Mouse (Mus musculus) lung, embryonic 16.5 days (tissue): ENCODE measurements at regions not wholly inside any gene's neighbourhood (a gene's known extent, or its start where the extent isn't known, plus 50 kb on each side); places are given as distances from the start of the nearest gene placed in this dataset.
A peak's percentile ranks its signal among the peaks of the same experiment; 100 is the strongest.

Experiments
- ATAC-seq: fragments of 200-750 bp; cut with Nextera tagmentation; 2 replicates; pipeline ENCODE4 v1.8.0; 2017; ENCODE audit warnings: low read depth, mild to moderate bottlenecking, moderate library complexity
- H3K27ac ChIP-seq: fragments of 300-500 bp; sonication (generic); 2 replicates; pipeline ENCODE4 v1.5.1; 2014; ENCODE audit warnings: mild to moderate bottlenecking, control low read depth, low read length
- H3K27me3 ChIP-seq: fragments of 300-500 bp; sonication (generic); 2 replicates; pipeline ENCODE4 v1.6.1; 2014; ENCODE audit warnings: low read depth, low read length, mixed read lengths; ENCODE audit not compliant: control insufficient read depth, insufficient read depth
- H3K36me3 ChIP-seq: fragments of 300-500 bp; sonication (generic); 2 replicates; pipeline ENCODE4 v1.6.1; 2014; ENCODE audit warnings: low read length; ENCODE audit not compliant: control insufficient read depth, insufficient read depth
- H3K4me1 ChIP-seq: fragments of 300-500 bp; sonication (generic); replicated peaks from 2 replicates; pipeline ENCODE4 v1.6.1; 2014; ENCODE audit warnings: low read length, mixed read lengths; ENCODE audit not compliant: control insufficient read depth, insufficient read depth
- H3K4me2 ChIP-seq: fragments of 300-500 bp; sonication (generic); 2 replicates; pipeline ENCODE4 v1.6.1; 2014; ENCODE audit warnings: low read depth, low read length, control low read depth
- H3K4me3 ChIP-seq: fragments of 300-500 bp; sonication (generic); 2 replicates; pipeline ENCODE4 v1.5.1; 2014; ENCODE audit warnings: mild to moderate bottlenecking, low read length, control low read depth
- H3K9ac ChIP-seq: fragments of 300-500 bp; sonication (generic); 2 replicates; pipeline ENCODE4 v1.6.1; 2014; ENCODE audit warnings: low read length, control low read depth
- H3K9me3 ChIP-seq: fragments of 300-500 bp; sonication (generic); 2 replicates; pipeline ENCODE4 v1.6.1; 2016; ENCODE audit warnings: low read length; ENCODE audit not compliant: control insufficient read depth
- WGBS: fragments of 180-500 bp; shearing (Covaris S2); extraction: QIAGEN DNeasy Blood & Tissue Kit; methylation state at CpG from one replicate; pipeline ENCODE4 v1.1.7; 2014; 5-methylcytosine and 5-hydroxymethylcytosine counted together

DNA sequence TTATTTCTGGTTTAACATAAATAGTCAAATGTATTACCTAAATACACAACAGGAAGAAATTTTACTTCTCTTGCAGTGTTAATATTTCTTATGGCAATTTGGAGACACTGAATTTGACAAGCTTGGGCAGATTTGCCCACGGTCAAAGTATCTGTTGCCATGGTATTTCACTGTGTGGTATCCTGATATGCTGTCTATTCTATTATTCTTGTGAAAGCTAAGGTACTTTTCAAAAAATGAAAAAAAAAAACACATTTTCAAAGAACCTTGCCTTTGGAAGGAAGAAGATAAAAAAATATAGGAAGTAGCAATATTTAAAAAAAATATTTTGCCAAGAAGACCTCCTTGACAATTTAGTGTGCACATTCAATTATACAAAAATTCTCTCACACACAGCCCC lies 723.2 kb upstream of the Gje1 start:
- H3K4me1 ChIP-seq: no peaks in the 10 kb centered on the region
- H3K4me2 ChIP-seq: no peak overlapping the region
- ATAC-seq: no peak
- no peak overlapping the region for H3K9ac ChIP-seq
- no peak overlapping the region for H3K4me3 ChIP-seq
- H3K36me3 ChIP-seq: no peaks in the 10 kb centered on the region
- no peaks in the 10 kb centered on the region for H3K27me3 ChIP-seq
- WGBS: 76% methylated on average over 1 of the region's 1 CpGs
- H3K9me3 ChIP-seq: no peaks in the 10 kb centered on the region
- H3K27ac ChIP-seq: no peak overlapping the region

DNA sequence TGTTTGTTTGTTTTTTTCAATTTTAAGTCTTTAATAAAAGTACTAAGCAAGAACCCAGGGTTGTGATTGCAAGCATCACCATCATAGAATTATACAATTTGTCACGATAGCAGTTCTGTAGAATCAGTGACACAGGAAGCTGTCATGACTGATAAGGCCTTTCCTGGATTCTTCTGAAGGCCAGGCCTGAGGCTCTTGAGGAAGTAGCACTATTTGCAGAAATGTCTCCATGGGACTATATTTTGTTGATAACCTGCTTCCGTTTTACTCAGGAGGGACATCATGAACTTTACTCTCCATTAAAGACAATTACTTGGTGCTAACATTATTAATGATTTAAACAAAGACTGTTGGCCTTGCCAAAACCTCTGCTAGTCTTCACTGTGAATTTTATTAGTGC lies 708.7 kb upstream of the Gje1 start:
- Histone ChIP-seq H3K27me3 (no peaks in the 10 kb centered on the region), H3K4me3 (no peak overlapping the region), H3K4me1 (no peaks in the 10 kb centered on the region), H3K36me3 (no peaks in the 10 kb centered on the region), H3K4me2 (no peak overlapping the region), H3K27ac (no peak overlapping the region), H3K9ac (no peak overlapping the region), H3K9me3 (no peaks in the 10 kb centered on the region)
- WGBS: 53% methylated on average over 2 of the region's 2 CpGs
- no peak for ATAC-seq

DNA sequence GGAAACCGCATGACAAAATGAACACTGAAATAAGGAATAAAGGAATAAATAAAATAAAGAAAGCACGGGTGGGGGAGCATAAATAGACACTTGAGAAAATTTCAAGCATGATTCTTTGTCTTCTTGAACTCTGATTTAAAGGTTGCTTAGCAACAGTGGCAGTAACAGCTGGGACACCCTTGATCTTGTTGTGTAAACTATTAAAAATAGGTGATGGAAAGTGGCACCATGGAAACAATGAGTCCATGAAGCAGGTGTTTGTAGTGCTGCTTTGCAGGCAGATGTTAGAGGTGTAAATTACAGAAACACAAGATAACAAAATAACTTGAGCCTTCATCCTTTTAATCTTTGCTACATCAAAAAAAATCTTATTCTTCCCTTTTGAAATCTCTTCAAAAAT lies 688.2 kb upstream of the Gje1 start:
- Histone ChIP-seq H3K9ac (no peak overlapping the region), H3K27ac (no peak overlapping the region), H3K4me3 (no peak overlapping the region), H3K27me3 (no peaks in the 10 kb centered on the region), H3K4me2 (no peak overlapping the region), H3K36me3 (no peaks in the 10 kb centered on the region), H3K4me1 (no peaks in the 10 kb centered on the region), H3K9me3 (no peaks in the 10 kb centered on the region)
- whole genome bisulfite sequencing: 47% methylated on average over 2 of the region's 2 CpGs
- no peak for ATAC-seq

DNA sequence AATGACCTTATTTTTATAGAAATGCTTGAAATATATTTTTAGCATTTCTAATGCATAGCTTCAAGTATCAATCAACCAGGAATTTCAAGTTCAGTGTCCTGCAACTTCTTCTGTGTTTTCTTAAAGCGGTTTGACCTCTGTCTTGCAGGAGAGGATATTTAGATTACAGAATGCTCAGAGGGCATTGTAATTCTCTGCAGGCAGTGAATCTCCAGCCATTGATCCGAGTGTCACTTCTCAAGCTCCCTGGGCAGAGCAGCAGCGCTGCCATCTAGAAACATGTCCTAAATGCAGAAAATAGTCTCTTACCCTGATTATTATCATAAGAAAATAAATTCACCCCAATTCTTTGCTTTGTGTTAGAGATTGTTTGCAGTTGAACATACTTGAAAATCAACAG lies 687.7 kb upstream of the Gje1 start:
- Histone ChIP-seq H3K4me1 (no peaks in the 10 kb centered on the region), H3K27ac (no peak overlapping the region), H3K9ac (no peak overlapping the region), H3K9me3 (no peaks in the 10 kb centered on the region), H3K4me2 (no peak overlapping the region), H3K4me3 (no peak overlapping the region), H3K36me3 (no peaks in the 10 kb centered on the region), H3K27me3 (no peaks in the 10 kb centered on the region)
- WGBS: 34% methylated on average over 3 of the region's 3 CpGs
- no peak for ATAC-seq

DNA sequence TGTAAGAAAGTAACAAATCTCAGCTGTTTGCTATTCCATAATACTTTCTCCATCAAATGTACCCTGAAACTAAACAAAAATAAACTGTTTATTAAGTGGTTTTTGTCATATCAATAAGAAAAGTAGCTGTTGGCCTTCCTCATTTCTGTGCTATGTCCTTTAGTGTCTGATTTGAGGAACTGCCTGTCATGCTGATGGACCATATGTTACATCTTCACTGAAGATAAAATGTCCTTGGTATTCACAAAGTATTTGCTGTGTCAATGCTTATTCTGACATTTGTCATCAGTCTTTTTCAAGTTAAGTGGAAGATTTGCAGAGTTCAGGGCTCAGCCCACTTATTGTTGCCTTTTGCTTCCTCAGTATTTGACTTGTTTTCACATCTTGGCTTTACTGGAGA lies 682.0 kb upstream of the Gje1 start:
- H3K4me1 ChIP-seq: no peaks in the 10 kb centered on the region
- H3K9ac ChIP-seq: no peak overlapping the region
- H3K27ac ChIP-seq: no peak overlapping the region
- no peaks in the 10 kb centered on the region for H3K27me3 ChIP-seq
- H3K9me3 ChIP-seq: no peaks in the 10 kb centered on the region
- no peaks in the 10 kb centered on the region for H3K36me3 ChIP-seq
- no peak overlapping the region for H3K4me2 ChIP-seq
- no peak for ATAC-seq
- H3K4me3 ChIP-seq: no peak overlapping the region

DNA sequence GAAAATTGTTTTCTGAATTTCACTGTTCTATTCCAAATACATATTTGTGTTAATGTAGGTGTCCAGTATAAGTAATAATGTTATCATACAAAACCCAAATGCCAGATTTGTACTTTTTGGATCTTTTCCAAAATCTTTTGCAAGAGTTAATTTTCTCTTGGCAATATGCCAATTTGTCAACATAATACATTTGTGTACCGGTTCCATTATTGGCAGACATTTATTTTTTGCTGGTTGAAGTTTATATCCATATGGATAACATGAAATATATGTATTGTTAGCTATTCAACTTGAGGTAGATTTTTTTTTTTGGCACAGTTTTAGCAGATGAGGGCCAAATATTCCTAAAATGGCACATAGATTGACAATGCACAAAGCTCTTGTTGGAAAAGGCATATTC lies 679.1 kb upstream of the Gje1 start:
- Histone ChIP-seq H3K4me2 (no peak overlapping the region), H3K27me3 (no peaks in the 10 kb centered on the region), H3K9ac (no peak overlapping the region), H3K36me3 (no peaks in the 10 kb centered on the region), H3K9me3 (no peaks in the 10 kb centered on the region), H3K4me1 (no peaks in the 10 kb centered on the region), H3K4me3 (no peak overlapping the region), H3K27ac (no peak overlapping the region)
- no peak for ATAC-seq
- 4% methylated on average over 1 of the region's 1 CpGs for whole genome bisulfite sequencing

DNA sequence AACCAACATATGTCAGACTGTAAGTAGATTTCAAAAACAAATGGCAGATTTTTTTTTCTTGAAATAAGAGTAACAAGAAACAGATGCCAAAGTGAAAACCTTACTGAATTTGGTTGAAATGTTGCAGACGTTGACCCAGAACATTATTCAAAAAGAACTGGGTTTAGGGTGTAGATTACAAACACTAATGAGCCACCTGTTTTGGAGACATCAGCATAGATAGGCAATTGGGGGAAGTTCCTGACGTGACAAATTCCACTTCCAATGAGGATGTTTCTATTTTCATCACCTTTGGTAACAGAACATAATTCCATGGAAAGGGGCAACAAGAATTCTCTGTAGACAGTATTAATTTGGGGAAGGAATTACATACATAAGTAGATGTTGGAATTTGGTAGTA lies 677.3 kb upstream of the Gje1 start:
- no peak for ATAC-seq
- Histone ChIP-seq H3K9me3 (no peaks in the 10 kb centered on the region), H3K4me1 (no peaks in the 10 kb centered on the region), H3K27ac (no peak overlapping the region), H3K4me3 (no peak overlapping the region), H3K36me3 (no peaks in the 10 kb centered on the region), H3K4me2 (no peak overlapping the region), H3K27me3 (no peaks in the 10 kb centered on the region), H3K9ac (no peak overlapping the region)
- WGBS: 59% methylated on average over 2 of the region's 2 CpGs

DNA sequence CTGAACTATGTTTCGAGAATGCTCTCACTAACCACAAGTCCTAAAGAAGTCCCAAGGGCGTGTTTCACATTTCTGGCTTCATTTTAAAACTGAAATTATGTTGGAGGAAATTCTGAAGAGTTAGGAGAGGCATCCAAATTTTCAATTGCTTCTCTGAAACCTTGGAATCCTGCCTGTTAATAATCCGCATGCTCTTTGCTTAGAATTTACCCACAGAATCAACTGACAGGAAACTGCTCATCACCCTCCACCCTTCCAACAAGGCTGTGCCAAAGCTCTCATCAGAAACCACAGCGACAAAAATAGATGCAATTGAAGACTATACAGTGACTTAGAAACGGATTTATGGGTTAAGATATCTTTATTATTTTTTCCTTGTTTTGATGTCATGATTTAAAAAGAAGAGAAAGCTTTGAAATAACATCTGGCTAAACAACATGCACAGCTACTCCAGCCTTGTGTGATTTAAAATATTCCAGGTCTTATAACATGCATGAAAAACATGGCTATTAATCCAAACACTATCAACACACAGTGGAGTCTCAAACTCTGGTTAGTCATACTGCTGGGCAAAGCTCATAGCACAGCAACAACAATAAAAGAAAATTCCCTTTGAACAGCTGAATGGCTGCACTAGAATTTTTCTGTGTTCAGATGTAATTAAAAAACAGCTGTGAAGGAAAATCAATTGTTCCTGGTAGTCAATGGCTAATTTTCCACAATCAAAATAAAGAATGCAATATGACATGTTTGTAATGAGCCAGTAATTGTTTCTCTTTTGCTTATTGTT lies 674.2 kb upstream of the Gje1 start:
- ATAC-seq: peak; percentile 62; the same call in 1 of the 2 replicates
- Histone ChIP-seq H3K27me3 (no peaks in the 10 kb centered on the region), H3K9ac (no peak overlapping the region), H3K27ac (no peak overlapping the region; the same call in 1 of the 2 replicates), H3K36me3 (no peaks in the 10 kb centered on the region), H3K9me3 (no peaks in the 10 kb centered on the region), H3K4me2 (no peak overlapping the region), H3K4me3 (no peak overlapping the region), H3K4me1 (no peaks in the 10 kb centered on the region)
- 30% methylated on average over 5 of the region's 5 CpGs for WGBS

DNA sequence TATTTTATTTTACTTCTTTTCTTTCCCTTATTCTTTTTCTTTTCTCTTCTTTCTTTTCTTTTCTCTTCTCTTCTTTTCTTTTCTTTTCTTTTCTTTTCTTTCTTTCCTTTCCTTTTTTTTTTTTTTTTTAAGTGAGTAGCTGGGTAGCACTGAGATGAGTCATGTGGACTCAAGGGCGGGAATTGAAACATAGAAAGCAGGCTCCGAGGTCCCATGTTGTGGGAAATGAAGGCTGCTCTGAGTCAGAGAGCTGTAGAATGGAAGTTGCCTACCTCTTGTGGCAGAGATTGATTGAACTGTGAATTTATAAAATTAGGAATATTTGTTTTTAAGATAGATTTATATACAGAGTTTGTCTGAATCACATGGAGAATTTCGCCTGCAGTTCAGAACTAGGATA lies 655.6 kb upstream of the Gje1 start:
- H3K4me1 ChIP-seq: no peaks in the 10 kb centered on the region
- H3K27me3 ChIP-seq: no peaks in the 10 kb centered on the region
- no peak overlapping the region for H3K4me3 ChIP-seq
- ATAC-seq: no peak
- H3K9ac ChIP-seq: no peak overlapping the region
- H3K4me2 ChIP-seq: no peak overlapping the region
- H3K9me3 ChIP-seq: no peaks in the 10 kb centered on the region
- WGBS: 86% methylated on average over 3 of the region's 3 CpGs
- H3K36me3 ChIP-seq: no peaks in the 10 kb centered on the region
- H3K27ac ChIP-seq: no peak overlapping the region
